Mouse (Mus musculus) kidney, postnatal 0 days (tissue): ENCODE data around the gene Atf2. TPM values are rescaled to one million over a fixed set of nuclear protein-coding genes. Genes with fewer than 3 reads are reported as not detected.

Experiments
- ATAC-seq: fragments of 200-750 bp; cut with Nextera tagmentation; replicated peaks from 2 replicates; pipeline ENCODE4 v1.8.0; 2017; ENCODE audit warnings: low read depth, moderate number of reproducible peaks, moderate TSS enrichment, moderate library complexity; ENCODE audit not compliant: low FRiP score
- DNase-seq: peaks from one replicate; pipeline ENCODE4 v3.0.0-alpha.2; 2016; ENCODE audit warnings: low spot score
- H3K27ac ChIP-seq: fragments of 300-500 bp; sonication (generic); 2 replicates; pipeline ENCODE4 v1.5.1; 2014; ENCODE audit warnings: mild to moderate bottlenecking
- H3K27me3 ChIP-seq: fragments of 300-500 bp; sonication (generic); 2 replicates; pipeline ENCODE4 v1.6.1; 2014; ENCODE audit warnings: low read length, mixed read lengths; ENCODE audit not compliant: insufficient read depth
- H3K36me3 ChIP-seq: fragments of 300-500 bp; sonication (generic); 2 replicates; pipeline ENCODE4 v1.6.1; 2014; ENCODE audit warnings: low read length, mixed read lengths; ENCODE audit not compliant: insufficient read depth
- H3K4me1 ChIP-seq: fragments of 300-500 bp; sonication (generic); replicated peaks from 2 replicates; pipeline ENCODE4 v1.6.1; 2014; ENCODE audit warnings: antibody characterized with exemption, low read length, mixed read lengths; ENCODE audit not compliant: insufficient read depth
- H3K4me2 ChIP-seq: fragments of 300-500 bp; sonication (generic); 2 replicates; pipeline ENCODE4 v1.6.1; 2014; ENCODE audit warnings: mild to moderate bottlenecking, low read length, moderate library complexity, mixed read lengths
- H3K4me3 ChIP-seq: fragments of 300-500 bp; sonication (generic); replicated peaks from 2 replicates; pipeline ENCODE4 v1.5.1; 2014; ENCODE audit warnings: low read depth, low read length
- H3K9ac ChIP-seq: fragments of 300-500 bp; sonication (generic); 2 replicates; pipeline ENCODE4 v1.6.1; 2014; ENCODE audit warnings: low read depth, low read length
- H3K9me3 ChIP-seq: fragments of 300-500 bp; sonication (generic); replicated peaks from 2 replicates; pipeline ENCODE4 v1.6.1; 2016; ENCODE audit warnings: low read length, inconsistent platforms, mixed read lengths
- CTCF ChIP-seq: IDR thresholded peaks from 2 replicates; pipeline ENCODE4 v1.5.1; 2016; ENCODE audit warnings: antibody characterized with exemption, low read depth, mild to moderate bottlenecking, moderate library complexity
- WGBS: fragments of 180-500 bp; shearing (Covaris S2); extraction: QIAGEN DNeasy Blood & Tissue Kit; methylation state at CpG from one replicate; pipeline ENCODE4 v1.1.7; 2014; 5-methylcytosine and 5-hydroxymethylcytosine counted together
- polyA plus RNA-seq: library from polyadenylated mRNA; unstranded; fragments of >200 nt; fragmentation: Nextera tagmentation; extraction: Ambion mirVana; gene quantifications from 2 replicates; pipeline ENCODE4 v1.2.1, GENCODE M21; 2015

Gene Atf2
- polyA plus RNA-seq, 1 experiment from 2014 or later = 38.5 TPM

DNA sequence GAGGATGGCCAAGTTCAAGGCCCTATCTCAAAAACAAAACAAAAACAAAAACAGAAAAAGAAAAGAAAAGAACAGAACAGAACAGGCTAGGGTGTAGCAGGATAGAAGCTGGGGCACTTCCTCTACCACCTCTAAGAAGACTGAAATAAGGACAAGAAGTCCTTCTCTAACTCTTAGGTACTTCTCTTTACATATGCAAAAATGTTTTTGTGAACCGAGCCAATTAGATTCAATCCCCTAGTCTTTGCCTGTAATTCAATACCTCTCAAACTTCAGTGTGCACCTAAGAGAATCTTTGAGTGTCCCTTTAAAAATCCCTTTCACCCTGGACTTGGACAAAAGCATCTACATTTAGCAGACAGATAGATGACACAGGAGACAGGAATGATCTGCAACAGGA, 119.5 kb downstream of the Atf2 start:
- no peak for TF ChIP-seq CTCF
- no peaks in the 10 kb centered on the region for H3K4me1 ChIP-seq
- no peaks in the 10 kb centered on the region for H3K27me3 ChIP-seq
- H3K9me3 ChIP-seq = no peaks in the 10 kb centered on the region
- H3K36me3 ChIP-seq = no peaks in the 10 kb centered on the region
- no peak overlapping the region for H3K27ac ChIP-seq
- DNase-seq = no peak
- no peak for ATAC-seq
- no peak overlapping the region for H3K4me2 ChIP-seq
- 18% methylated on average over 1 of the region's 1 CpGs for WGBS
- no peak overlapping the region for H3K9ac ChIP-seq
- H3K4me3 ChIP-seq = no peak overlapping the region

DNA sequence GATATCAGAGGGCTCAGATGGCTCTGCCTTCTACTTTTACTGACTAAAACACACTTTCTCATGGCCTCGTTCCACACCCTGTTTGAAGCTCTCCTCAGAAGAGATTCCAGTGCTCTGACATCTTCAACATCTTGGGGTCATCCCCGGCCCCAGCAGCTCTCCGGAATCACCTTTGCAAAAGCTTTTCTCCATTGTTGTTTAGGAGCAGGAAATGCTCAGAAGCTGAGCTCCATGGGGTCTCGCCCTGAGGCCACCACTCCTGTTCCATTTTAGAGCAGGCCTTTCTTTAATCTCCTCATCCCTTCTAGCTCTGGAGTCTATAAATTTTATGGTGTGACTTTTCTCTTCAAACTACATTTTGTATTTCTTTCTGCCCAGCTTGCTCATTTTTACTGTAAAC, 123.8 kb downstream of the Atf2 start:
- DNase-seq (no peak), ATAC-seq (no peak)
- Histone ChIP-seq H3K9ac (no peak overlapping the region), H3K4me2 (no peak overlapping the region), H3K4me3 (no peak overlapping the region), H3K27me3 (no peaks in the 10 kb centered on the region), H3K36me3 (no peaks in the 10 kb centered on the region), H3K4me1 (no peaks in the 10 kb centered on the region), H3K9me3 (no peaks in the 10 kb centered on the region), H3K27ac (no peak overlapping the region)
- no peak for TF ChIP-seq CTCF
- 64% methylated on average over 4 of the region's 4 CpGs for WGBS

Other genes starting within 250 kb of the Atf2 start
- gene Chn1, start 117.3 kb downstream of the Atf2 start, polyA plus RNA-seq = 12.4 and 12.9 TPM in 2 replicates
- gene Atp5g3, start 18.7 kb upstream of the Atf2 start, polyA plus RNA-seq = 2,509 and 2,635 TPM in 2 replicates